Mouse (Mus musculus): ENCODE measurements around the gene Ltbp4.

Gene Ltbp4

DNA sequence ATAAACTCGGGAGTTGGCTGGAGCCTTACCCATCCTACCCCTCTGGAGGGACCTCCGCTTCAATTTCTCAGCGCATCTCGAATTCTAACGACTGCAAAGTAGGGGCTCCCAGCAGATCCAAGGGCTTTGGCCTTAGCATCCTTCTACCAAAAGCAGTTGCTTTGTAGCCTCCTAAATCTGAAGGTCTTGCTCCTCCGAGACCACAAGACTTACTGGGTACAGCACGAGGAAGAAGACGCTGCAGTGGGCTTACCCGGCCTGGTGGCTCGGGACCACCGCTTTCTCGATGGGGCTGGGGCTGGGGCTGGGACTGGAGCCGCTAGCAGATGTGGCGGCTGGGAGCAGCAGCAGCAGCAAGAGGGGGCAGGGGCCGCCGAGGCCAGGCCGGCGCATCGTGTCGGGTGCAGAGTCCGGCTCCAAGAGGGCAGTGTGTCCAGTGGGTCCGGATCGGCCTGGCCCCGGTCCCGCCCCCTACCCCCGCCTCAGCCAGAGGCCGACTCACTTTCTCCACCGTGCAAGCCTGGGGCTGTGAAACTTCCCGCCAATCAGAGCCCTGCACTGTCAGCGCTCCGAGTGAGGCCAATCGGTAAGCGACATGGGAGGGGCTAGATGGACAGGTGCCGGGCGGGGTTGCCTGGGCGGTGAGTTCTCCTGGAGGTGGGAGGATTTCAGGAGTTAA lies at the start of gene Ltbp4:
Ltbp4 (minus strand) TSS at position 518 of the 679 bp plus-strand sequence.
- DNase-seq, result no peak

DNA sequence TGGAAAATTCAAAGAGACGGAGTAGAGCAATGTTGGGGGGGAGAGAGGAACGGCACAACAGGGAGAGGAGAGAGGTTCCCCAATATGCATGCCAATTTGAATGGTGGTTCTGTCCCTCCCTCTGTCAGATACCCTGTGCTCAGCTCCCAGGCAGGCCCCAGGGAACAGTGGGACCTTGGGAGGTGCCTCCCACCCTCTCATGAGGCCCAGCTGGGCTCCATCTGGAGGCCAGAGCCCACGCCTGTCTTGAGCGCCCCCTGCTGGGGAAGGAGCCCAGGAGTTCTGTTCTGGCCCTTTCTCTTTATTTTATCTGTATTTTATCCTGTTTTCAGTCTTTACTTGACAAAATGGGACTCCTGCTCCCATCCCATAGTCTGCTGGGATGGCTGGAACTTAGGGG lies 47.2 kb upstream of the Ltbp4 start:
- no peak for DNase-seq

DNA sequence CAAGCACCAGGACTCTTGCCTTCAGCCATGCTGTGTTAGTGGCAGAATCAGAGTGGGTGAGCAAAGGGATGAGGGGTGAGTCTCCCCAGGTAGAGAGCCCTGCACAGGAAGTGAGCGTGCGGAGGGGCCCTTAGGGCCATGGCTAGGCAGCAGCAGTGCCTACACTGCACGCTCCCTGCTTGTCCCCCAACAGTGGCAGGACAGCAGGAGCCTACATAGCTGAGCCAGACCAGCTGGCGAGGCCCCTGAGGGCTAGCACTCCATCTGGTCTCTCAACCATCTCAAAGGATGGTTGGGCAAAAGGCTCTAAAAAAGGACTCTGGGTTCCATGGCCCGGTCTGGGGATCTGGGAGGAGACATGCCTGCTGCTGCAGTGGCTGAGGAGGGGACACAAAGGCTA lies 46.6 kb upstream of the Ltbp4 start:
- DNase-seq, result no peak

DNA sequence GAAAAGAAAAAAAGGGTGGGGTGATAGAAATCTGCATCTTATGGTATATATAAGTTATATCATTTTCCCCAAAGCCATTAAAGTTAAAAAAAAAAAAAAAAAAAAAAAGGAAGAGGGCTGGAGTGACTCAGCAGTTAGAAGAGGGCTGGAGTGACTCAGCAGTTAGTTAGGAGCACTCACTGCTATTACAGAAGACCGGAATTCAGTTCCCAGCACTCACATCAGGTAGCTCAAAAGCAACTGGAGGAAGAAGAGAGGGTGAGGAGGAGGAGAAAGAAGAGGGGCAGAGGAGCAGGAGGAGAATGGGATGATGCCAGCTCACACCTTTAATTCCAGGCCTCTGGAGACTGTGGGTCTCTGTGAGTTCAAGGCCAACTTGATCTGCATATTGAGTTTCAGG lies 45.7 kb upstream of the Ltbp4 start:
- DNase-seq, result no peak

DNA sequence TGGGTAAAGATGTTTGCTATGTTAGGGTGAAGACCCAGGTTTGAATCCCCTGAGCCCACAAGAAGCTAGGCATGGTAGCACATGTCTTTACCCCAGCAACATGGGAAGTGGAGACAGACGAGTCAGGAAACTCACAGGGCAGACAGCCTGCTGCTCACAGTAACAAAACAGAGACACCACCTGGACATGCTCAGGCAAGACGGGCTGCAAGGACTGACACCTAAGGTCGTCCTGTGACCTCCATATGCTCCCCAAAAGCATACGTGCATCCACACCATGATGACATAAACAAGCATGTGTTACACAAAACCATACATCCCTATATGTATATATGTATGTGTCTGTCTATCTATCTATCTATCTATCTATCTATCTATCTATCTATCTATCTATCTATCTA lies 44.1 kb upstream of the Ltbp4 start:
- no peak for DNase-seq

DNA sequence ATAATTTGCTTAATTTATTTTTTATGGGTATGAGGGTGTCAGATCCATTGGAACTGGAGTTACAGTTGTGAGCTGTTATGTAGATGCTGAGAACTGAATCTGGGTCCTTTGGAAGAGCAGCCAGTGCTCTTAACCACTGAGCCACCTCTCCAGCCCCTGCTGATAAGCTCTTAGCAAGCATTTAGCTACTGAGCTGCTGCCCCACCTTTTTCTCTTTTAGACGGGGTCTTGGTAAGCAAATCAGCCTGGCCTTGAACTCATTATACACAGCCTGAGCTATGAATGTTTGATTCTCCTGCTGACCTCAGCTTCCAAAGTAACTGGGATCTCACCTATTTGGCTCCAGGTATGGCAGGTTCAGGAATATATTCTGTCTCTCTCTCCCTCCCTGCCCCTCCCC lies 43.5 kb upstream of the Ltbp4 start:
- DNase-seq, result no peak

DNA sequence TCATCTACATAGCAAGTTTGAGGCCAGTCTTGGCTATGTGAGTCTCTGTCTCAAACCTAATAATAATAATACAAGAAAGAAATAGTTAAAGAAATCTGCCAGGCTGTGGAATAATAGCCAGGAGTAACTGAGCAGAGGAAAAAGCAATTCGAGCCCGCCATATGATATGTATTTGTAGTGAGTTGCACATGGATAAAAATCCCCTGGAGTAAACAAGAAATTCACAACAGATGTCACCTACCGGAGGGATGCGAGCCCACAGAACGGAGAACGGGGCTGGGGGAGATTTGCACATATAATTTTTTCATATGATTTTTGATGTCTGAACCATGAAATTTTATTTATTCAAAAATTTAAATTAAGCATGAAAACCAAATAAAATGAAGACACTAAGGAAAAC lies 42.3 kb upstream of the Ltbp4 start:
- DNase-seq, result no peak

DNA sequence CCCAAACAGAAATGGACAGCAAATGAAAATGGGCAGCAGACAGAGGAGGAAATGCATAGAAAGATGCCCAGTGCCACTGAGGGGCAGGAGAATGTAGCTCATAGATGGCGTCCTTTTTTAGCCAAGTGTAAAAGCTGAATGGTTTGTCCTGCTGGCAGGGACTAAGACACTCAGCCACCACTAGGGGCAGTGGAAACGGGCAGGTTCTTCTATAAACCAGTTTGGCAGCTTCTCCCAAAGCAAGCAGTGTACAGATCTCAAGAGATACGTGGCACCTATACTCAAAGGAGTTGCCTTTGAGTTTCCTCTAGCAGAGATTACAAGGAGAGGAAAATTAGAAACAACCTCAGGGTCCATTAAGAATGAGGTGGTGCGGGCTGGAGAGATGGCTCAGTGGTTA lies 40.9 kb upstream of the Ltbp4 start:
- DNase-seq, result no peak

DNA sequence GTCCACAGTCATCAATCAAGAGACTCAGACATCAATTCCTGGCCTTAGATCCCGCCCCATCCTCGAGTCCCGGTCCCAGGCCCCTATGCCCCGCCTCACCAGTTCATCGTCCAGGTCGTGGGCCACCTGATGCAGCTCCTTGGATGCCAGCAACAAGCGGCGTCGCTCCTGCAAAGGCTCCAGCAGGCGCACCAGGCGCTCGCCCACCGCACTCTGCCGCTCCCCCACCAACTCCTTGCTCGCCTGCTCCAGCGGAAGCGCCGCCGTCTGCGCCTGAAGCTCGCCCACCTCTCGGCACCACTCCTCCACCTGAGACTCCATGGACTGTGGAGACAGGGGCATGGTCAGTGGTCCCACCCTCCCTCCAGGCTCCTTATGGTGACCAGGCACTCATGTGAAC lies 37.8 kb upstream of the Ltbp4 start:
- no peak for DNase-seq

DNA sequence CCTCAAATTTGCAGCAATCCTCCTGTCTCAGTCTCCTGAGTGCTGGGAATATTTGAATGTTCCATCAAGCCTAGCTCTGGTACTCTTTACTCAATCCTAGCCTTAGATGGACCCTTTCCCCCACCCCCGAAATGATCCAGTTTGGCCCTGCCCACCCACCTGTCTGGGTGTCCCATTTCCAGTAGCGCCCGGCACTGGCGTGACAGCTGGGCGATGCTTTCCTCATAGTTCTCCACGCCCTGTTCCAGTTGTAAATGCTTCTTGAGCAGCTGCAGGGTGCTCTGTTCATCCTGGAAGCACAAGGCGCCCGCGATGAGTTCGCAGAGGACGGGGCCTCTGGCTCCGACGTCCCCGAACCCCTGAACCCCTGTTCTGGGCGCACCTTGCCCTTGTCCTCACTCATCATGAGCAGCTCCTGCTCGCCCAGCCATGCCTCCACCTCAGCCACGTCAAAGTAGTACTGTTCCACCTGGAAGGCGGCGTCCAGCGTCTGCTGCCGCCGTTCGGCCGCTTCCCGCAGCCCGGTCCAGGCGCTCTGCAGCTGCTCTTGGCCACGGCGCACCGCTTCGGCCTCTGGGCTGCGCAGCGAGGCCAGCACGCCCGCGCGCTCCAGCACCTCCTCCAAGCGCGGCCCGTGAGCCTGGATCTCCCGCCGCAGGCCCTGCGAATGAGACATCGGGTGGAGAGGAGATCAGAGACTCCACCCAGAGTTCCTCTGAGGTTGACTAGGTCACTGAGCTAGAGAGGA lies 34.4 kb upstream of the Ltbp4 start:
- no peak for DNase-seq

DNA sequence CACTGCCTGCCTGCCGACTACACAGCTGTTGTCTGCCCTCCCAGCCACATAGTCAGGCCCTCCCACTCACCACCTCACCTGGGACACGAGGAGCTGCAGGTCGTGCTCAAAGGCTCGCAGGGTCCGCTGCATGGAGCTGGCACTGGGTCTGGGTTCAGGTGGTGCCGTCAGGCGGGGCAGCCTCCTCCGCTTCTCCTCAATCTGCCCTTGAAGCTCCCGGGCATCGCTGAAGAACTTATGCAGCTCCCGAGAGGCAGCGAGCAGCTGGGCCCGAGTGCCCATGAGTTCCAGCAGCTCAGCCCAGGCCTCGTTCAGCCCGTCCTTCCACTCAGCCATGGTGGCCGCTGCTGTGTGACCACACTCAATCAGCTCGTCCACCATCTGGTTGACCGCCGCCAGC lies 31.6 kb upstream of the Ltbp4 start:
- no peak for DNase-seq

DNA sequence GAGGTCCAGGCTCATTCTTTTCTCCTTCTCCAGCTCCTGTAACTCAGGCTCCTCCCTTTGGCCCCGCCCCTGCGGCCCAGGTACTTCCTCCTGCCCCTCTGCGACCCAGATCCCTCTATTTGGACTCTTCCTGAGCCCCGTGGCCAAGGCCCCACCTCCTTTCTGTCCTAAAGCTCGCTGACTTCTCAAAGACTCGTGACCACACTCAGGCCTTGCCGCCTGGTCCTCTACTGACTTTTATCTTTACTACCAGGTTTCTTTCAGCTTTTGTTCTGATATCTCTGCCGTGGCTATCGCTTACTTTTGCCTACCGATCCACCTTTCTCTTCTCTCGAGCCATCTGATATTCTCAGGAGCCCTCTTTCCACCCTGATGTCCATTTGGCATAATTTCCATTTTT lies 30.5 kb upstream of the Ltbp4 start:
- no peak for DNase-seq

DNA sequence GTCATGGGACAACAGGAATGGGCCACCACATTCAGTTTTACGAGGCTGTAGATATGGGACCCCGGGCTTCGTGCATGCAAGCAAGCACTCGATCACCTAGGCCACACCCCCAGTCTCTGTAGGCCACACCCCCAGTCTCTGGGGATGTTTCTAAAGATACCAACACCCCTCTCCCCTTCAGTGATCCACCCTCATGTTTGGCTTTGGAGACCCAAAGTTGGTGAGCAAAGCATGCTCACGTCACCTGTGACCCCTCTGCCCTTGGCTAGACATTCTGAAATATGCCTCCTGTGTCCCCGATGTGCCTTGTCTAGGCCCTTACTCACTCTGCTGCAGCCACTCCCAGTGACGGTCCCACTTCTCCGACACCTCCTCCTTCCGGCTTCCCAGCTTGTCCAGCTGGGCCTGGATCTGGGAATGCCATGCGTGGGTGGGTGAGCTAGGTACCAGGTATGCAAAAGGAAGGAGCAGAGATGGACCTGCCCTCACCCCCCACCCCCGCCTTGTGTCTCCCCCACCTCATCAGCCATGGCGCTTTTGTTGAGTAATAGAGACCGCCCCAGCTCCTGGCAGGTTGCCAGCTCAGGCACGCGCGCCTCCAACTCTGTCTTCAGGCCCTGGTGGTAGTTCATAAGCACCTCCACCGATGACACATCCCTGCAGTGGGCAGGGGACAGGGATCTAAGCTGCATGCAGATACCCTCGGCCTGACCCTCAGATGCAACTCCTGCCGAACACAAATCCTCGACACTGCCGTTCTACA lies 28.8 kb upstream of the Ltbp4 start:
- DNase-seq, result no peak

DNA sequence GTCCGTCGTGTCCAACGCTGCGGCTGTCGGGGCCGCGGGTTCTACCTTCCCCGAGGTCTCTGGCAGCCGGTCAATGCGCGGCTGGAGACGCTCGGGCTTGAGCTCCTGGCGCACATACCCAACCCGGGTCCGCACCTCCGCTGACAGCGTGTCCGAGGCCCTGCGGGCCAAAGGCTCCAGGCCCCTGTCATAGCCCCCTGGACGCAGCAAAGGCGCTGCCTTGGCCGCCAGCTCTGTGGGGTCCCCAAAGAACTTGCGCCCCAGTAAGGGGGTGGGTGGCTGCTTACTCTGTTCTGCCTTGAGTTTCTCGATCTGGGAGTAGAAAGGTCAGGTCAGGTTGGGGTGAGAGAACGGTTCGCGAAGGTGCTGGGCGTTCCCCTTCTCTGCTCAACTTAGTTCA lies 26.9 kb upstream of the Ltbp4 start:
- DNase-seq, result no peak

DNA sequence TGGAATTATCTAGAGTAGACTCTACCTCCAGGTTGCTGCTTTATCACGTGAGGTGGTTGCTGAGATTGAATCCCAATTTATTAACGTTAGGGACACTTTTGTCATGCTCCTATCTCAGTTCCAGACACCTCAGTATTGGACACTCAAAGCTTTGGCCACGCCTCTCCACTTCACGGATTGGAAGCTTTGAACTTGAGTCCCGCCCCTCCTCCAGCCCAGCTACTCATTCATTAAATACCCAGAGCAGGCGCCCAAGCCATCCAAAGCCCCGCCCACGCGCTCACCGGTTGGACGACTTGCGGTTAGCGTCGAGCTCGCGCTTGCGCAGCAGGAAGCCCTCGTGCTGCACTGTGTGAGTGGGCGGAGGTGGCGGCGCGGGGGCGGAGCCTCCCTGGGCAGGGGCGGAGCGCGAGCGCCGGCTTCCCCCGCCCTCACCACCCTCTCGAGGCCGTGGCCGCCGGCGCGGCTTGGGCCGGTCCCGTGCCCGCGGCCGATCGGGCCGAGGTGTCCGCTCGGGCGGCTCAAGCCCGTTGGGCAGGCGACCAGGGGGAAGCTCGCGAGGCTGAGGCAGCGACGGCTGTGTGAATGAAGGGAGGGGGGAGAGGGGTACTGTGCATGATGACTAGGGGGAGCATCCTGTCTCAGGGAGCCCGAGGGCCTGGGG lies 23.9 kb upstream of the Ltbp4 start:
- peak; percentile 95 to 96 for DNase-seq

DNA sequence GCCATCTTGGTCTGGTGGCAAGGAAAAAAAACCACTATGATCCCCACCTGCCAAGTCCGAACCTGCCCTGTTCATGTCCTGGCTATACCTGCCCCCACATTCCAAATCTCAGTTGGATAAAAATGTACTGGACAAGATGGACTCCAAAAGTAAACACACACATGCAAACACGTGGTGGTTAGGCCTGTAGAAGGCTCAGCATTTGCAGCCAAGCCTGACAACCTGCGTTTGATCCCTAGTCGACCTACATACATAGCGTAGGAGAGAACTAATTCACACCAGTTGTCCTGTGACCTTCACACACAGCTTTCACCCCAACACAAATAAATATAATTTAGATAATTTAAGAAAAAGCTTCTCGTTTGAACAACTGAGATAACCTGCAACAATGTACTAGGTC lies 23.3 kb upstream of the Ltbp4 start:
- DNase-seq, result no peak

DNA sequence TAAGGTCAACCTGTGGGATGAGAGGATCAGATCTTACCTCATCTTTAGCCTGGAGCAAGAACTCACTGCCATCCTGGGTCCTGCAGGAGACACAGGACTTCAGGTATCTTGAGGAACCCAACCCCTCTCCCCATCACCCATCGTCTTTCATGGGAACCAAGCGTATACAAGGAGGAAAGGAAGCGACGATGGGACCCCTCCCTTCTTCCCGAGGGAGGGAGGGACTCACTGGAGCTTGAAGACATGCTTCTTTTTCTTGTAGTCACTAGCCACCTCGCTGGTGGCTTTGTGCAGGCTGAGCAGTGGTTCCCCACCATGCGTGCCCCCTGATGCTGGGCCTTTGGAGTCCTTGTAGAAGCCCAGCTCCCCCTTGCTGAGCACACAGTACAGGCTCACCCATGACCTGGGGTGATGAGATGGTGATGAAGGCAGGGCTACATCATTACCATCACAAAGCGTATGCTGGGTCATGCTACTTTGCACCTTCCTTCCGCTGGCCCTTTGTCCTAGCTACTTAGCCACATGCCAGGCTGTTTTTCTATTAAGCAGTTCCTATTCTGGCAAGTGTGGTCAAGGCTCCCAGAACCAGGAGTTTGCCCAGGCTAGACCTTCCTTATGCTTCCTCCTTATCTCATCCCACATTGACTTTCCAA lies 22.3 kb upstream of the Ltbp4 start:
- no peak for DNase-seq

DNA sequence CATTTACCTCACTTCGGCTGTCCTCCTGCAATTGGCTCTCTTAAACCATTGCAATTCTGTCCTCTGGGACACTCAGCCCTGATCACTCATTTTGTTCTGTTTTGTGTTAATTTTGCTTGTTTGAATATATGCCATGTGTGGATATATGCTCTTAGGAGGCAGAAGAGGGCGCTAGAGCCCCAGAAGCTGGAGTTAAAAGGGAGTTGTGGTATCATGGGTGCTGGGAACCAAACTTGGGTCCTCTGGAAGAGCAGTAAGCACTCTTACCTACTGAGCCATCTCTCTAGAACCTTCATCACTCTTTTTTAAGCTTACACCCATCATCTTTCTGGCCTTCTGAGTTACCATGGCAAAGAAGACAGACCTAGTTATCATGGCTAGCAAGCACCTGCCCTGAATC lies 21.7 kb upstream of the Ltbp4 start:
- DNase-seq, result no peak

DNA sequence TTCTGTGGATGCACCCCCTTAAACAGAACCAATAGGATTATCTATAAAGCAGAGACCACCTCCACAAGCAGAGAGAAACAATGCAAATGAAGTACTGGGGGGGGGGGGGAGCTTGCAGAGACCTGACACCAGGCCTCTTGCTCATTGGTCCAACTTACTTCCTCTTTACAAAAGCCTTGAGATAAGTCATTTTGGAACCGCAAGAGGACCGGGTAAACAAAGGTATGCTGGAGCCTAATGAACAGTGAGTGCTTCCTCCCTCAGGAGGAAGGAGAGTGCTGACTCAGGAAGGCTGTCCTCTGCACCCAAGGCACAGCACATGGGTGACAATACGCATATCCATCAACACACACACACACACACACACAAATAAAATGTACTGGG lies 20.1 kb upstream of the Ltbp4 start:
- no peak for DNase-seq

DNA sequence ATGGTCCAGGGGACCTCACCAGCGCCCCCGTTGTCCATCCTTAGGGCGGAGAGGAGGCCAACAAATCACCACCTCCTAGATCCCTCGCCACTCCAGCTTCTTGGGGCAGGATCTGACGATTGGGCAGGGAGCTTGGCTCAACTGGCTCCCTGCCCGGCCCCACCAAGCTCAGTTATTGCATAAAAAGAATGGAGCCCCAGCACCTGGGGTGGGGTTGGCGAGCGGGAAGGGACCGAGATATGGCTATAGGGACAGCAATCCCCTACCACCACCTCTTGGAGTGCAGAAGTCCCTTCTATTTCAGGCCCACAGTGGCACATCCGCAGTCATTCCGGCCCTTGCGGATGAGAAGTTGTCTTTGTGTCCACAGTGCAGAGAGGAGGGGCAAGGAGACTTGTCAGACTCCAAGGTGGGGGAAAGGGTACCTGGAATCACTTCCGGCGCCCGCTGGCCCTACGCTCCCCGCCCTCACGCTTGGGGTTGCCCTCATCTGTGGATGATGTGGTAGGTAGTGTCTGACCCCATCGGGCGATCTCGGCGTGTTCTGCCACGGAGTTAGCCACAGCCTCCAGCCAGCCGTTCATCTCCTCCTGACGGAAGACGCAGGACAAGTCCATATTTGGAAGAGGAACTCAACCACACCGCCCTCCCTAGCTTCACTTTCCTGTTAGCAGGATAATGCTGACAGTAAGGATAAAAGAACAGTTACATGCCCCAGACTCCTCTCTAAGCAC lies 19.5 kb upstream of the Ltbp4 start, which contains the start of gene Gm20479:
Gm20479 (minus strand) TSS at position 559 of the 734 bp plus-strand sequence.
- no peak for DNase-seq

DNA sequence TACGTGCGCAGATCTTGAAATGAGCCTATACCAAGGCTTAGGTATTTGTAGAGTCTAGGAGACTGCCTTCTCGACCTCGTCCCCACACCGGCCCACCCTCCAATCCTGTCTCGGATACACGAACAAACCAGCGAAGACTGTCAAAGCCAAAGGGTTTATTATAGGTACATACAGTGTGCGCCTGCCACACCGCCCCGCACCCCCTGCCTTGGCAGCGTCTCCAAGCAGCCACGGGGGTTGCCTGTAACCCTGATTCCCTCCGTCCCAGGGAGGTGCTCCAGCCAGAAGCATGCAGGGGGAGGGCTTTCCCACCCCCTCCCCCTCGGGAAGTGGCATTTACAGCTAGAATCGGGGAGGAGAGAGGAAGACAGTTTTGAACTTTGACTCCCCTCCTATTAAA lies 18.8 kb upstream of the Ltbp4 start:
- peak in 1 of 2 experiments; percentile 27 for DNase-seq

DNA sequence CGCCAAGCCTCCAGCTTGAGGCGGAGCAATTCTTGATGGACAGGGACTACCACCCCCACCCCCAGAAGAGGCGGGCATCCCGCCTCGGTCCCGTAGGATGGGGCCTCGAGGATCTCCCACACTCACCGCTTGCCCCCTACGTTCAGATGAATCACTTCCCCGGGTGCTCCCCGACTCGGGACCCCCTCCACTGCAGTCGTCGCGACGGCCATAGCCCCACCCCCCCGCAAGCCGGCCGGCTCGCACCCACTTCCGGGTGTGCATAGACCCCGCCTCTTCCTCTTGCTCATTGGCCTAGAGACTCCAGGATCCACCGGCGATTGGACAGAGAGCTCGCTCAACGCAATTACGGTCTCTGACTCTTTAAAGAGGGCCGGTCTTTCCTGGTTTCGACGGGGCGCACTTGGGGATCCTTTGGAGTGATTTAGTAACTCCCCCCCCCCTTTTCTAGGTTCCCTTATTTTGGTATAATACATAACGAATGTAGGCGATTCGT lies 18.3 kb upstream of the Ltbp4 start, which contains the start of gene Shkbp1:
Shkbp1 (minus strand) TSS at position 275 of the 496 bp plus-strand sequence.
- DNase-seq, result peak; percentile 75 to 87
